Mouse (Mus musculus) lung, adult 2 months (tissue): ENCODE results near the gene Mcrip1. TPM values are rescaled to one million over a fixed set of nuclear protein-coding genes. Genes with fewer than 3 reads are reported as not detected.

Experiments
- DNase-seq: peaks from one replicate; pipeline ENCODE4 v3.0.0; 2022
- H3K4me1 ChIP-seq: fragments of 200-500 bp; 2 replicates; pipeline ENCODE4 v1.6.1; 2011; ENCODE audit warnings: low read length; ENCODE audit not compliant: control insufficient read depth, insufficient read depth
- H3K4me3 ChIP-seq: fragments of 200-500 bp; replicated peaks from 2 replicates; pipeline ENCODE3; 2011; ENCODE audit warnings: low read depth, mild to moderate bottlenecking, control low read depth, low read length; ENCODE audit errors: extremely low read depth
- CTCF ChIP-seq: fragments of 200-500 bp; IDR thresholded peaks from 2 replicates; pipeline ENCODE4 v1.5.1; 2011; ENCODE audit warnings: mild to moderate bottlenecking, low read length, control low read depth; ENCODE audit not compliant: insufficient read depth
- POLR2A ChIP-seq: fragments of 200-500 bp; IDR thresholded peaks from 2 replicates; pipeline ENCODE4 v1.6.1; 2011; ENCODE audit warnings: low read depth, mild to moderate bottlenecking, control low read depth, low read length, borderline replicate concordance; ENCODE audit errors: extremely low read depth
- WGBS: fragments of 180-500 bp; shearing (Covaris S2); methylation state at CpG from one replicate; pipeline ENCODE4 v1.1.7; 2018; 5-methylcytosine and 5-hydroxymethylcytosine counted together
- polyA plus RNA-seq: library from polyadenylated mRNA; depleted of rRNA; stranded (reverse); fragments of >200 nt; gene quantifications from 2 replicates; pipeline ENCODE4 v1.2.3, GENCODE M21; 2012

Mcrip1 gene
- polyA plus RNA-seq, 1 experiment, result 168 TPM

DNA sequence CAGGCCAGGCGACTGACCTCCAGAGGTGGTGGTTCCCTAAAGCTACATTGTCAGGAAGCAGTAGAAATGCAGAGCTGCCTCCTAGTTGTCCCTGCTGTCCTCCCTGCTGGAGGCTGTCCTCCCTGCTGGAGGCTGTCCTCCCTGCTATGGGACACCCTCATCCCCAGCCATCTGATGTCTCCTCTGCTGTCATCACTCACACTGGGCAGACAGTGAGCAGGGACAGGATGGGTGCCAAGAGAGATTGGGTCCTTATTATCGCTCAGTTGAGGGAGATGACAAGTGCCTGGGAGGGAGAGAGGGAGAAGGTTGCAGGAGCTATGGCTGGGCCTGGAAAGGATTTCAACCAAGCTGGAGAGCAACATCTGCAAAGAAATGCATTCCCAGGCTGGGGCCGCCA, 14.4 kb downstream of the Mcrip1 start:
- no peak for TF ChIP-seq CTCF
- no peak for TF ChIP-seq POLR2A
- Histone ChIP-seq H3K4me3 (no peak overlapping the region), H3K4me1 (peaks cover 18% of the 10 kb centered on the region)
- no peak for DNase-seq
- WGBS, result 74% methylated on average over 3 of the region's 3 CpGs

DNA sequence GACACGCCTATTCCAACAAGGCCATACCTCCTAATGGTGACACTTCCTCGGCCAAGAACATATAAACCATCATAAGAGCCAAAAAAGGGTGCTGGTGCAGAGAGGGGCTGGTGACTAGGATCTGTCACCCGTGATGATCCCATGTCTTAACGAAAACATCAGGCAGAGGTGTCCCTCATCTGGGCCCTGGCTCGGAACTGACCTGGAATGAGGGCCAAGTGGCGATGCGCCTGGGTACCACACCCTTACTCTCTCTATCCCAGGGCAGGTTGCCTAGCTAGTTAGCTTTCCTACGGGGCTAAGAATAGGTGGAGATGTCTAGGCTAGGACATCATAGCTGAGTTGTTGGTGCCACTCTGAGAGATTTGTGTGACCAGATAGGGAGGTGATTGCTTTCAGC, 15.4 kb downstream of the Mcrip1 start:
- no peak for TF ChIP-seq POLR2A
- peaks cover 8% of the 10 kb centered on the region for H3K4me1 ChIP-seq
- no peak overlapping the region for H3K4me3 ChIP-seq
- DNase-seq, result no peak
- 82% methylated on average over 8 of the region's 8 CpGs for WGBS

DNA sequence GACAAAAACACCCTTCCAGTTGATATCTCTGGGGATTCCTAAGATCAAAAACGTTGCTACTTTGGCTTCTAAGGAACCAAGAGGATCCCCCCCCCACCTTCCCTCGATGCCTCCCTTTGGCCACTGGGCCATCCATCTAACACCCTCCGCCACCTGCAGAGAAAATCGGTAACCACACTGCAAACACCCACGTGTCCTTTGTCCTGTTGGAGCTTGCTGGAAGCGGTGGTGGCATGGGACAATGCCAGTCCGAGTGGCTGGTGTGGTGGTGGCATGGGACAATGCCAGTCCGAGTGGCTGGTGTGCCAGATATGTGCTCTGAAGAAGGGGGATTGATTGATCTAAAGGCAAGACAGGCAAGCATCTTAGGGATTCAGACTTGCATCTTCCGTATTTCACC, 17.9 kb downstream of the Mcrip1 start:
- no peak for TF ChIP-seq POLR2A
- TF ChIP-seq CTCF, result no peak
- no peak for DNase-seq
- peaks cover 4% of the 10 kb centered on the region; the same call in 1 of the 2 replicates for H3K4me1 ChIP-seq
- H3K4me3 ChIP-seq, result no peak overlapping the region
- WGBS, result 24% methylated on average over 9 of the region's 9 CpGs

DNA sequence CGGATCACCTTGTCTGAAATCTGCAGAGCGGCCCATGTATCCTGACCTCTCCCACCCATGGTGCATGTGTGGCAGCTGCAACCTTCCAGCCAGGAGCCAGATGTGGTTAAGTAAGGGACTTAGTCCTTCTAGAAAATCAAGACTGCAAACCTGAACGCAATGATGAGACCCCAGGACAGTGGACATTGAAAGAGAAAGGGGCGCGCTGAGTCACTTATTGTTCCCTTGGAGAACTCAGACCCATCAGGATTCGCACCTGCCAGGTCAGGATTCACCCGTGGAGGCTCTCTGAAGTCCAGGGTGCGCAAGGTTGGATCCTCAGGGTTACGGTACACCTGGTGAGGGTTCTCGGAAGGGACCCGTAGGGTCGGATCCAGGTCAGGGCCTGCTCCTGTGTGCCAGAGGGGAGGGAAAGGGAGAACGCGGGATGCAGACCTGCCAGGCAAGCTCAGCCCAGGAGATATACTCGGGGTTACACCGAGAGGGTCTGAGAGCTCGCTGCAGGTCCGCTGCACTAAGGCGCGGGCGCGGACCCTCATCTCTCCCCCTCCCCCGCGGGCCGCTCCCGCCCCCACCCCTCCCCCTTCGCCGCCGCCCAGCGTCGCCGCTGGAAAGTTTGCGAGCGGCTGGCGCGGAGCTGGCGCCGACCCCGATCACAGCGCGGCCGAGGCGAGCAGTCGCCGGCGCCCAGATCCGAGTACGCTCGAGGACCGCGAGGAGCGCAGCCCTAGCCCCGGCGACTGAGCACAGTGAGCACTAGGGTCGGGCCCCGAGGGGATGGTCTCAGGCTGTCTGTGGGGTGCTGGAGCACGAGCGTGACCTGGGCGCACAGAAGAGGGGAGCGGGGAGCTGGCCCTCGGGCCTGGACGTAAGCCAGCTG, 19.2 kb downstream of the Mcrip1 start, which contains the start of gene Gcgr:
Gene Gcgr, plus strand, starts transcription at position 615 of the 880 bp plus-strand sequence.
- no peak within 1 kb of the TSS for H3K4me3 ChIP-seq
- DNase-seq, result no peak
- TF ChIP-seq POLR2A, result no peak
- no peak for TF ChIP-seq CTCF
- 10% methylated on average over 58 of the region's 62 CpGs for WGBS
- peaks cover 4% of the 10 kb centered on the region; the same call in 1 of the 2 replicates for H3K4me1 ChIP-seq

DNA sequence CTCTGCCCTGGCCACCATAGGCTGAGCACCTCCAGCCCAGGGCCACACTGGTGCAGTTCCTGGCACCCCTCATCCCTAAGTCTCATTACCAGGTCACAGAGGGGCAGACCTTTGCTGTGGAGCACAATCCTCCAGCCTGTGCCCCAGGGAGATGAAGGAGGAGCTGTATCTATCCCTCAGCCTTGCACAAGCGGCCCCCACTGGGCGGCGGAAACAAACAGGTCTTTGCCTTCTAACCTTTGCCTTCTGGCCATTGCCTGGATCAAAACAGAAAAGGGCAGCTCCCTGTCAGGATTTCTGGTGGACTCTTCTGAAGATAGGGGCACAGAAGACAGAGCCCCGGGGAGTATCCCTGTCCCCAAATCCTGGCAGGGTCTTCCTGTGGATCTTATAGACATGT, 20.6 kb downstream of the Mcrip1 start:
- Histone ChIP-seq H3K4me1 (peaks cover 4% of the 10 kb centered on the region; the same call in 1 of the 2 replicates), H3K4me3 (no peak overlapping the region)
- TF ChIP-seq CTCF (no peak), POLR2A (no peak)
- 65% methylated on average over 4 of the region's 4 CpGs for WGBS
- DNase-seq, result no peak

DNA sequence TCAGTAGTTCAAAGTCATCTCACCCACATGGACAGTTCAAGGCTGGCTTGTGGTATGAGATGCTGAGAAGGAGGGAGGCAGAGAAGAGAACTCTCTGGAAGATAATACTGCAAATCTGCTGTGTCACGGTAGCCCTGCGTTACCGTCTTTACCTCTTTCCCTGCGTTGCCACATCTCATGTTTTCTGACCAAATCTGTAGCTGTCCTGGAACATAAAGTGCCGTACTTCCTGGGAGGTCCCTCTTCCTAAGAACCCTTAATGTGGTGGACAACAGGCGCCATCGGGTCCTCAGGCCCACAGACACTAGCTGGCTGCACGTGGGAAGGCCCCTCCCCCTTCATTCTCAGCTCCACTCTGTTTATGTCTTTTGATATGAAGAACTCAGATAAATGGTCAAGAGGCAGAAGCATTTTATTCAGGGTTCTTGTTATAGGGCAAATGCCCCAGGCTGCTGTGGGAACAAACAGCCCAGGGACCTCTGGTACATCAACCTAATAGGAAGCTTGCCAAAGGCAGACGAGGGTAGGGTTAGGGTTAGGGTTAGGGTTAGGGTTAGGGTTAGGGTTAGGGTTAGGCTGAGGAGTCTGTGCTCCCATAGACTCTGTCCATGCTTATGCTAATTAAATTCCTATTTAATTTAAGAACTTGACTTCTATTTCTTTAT, 21.7 kb downstream of the Mcrip1 start:
- Histone ChIP-seq H3K4me1 (peaks cover 4% of the 10 kb centered on the region; the same call in 1 of the 2 replicates), H3K4me3 (no peak overlapping the region)
- no peak for DNase-seq
- 47% methylated on average over 9 of the region's 9 CpGs for WGBS
- no peak for TF ChIP-seq CTCF
- TF ChIP-seq POLR2A, result no peak

DNA sequence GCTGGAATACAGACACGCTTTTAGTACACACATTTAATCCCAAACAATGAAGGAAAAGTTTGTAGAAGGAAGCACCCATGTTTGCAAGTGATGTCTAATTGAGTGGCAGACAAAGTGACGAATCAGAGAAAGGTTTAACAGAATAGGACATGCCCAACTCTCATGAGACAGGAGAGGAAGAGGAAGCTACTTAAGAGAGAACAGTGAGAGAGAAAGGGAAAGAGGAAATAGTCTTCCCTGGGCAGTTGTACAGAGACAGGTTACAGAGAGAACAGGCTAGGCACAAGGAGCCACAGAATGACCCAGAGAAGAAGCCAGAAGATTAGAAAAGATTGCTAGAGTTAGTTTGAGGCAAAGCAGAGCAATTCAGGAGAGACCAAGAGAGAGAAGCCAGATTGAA, 23.6 kb downstream of the Mcrip1 start:
- Histone ChIP-seq H3K4me1 (peaks cover 4% of the 10 kb centered on the region; the same call in 1 of the 2 replicates), H3K4me3 (no peak overlapping the region)
- no peak for TF ChIP-seq POLR2A
- no peak for TF ChIP-seq CTCF
- 79% methylated on average over 2 of the region's 2 CpGs for WGBS
- DNase-seq, result no peak

DNA sequence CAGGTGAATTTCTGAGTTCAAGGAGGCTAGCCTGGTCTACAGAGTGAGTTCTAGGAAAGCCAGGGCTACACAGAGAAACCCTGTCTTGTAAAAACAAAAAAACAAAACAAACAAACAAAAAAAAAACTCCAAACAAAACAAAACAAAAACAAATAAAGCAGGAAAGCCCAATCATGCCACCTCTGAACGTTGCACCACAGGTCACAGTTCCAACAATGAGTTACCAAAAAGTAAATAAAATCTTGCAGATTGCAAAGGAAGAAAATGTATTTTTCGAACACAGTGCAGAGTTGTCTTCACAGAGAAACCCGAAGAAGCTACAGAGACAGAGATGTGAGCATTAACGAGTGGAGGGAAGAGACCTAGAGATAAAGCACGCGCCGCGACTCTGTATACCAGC, 26.9 kb downstream of the Mcrip1 start:
- TF ChIP-seq CTCF (no peak), POLR2A (no peak)
- Histone ChIP-seq H3K4me3 (no peak overlapping the region), H3K4me1 (peaks cover 4% of the 10 kb centered on the region; the same call in 1 of the 2 replicates)
- WGBS, result 80% methylated on average over 8 of the region's 8 CpGs
- DNase-seq, result no peak

DNA sequence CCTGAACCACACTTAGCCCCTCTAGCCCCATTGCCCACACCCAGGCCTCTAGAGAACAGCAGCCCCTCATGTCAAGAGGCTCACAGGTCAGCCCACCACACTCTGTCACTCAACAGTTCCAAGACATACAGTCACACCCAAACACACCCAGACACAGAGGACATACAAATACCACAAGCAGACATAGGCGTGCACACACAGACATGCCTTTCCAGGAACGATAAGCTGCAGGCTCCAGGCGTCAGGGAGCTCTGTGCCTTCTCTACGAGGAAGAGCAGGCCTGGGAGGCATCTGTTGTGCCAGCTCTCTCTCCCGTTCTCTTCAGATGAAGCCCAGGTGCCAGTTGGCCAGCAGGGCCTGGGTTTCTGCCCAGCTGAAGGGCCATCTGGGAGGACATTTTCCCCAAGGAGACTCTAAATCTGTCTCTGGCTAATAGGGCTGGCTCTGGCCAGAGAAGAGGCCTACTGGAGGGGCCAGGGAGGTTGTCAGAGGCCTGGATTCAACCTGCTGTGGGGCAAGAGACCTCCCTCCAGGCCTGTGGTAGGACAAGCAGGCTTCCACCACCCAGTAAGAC, 28.5 kb downstream of the Mcrip1 start:
- WGBS, result 73% methylated on average over 5 of the region's 5 CpGs
- Histone ChIP-seq H3K4me3 (no peak overlapping the region), H3K4me1 (peaks cover 4% of the 10 kb centered on the region; the same call in 1 of the 2 replicates)
- DNase-seq, result no peak
- TF ChIP-seq POLR2A (no peak), CTCF (no peak)

DNA sequence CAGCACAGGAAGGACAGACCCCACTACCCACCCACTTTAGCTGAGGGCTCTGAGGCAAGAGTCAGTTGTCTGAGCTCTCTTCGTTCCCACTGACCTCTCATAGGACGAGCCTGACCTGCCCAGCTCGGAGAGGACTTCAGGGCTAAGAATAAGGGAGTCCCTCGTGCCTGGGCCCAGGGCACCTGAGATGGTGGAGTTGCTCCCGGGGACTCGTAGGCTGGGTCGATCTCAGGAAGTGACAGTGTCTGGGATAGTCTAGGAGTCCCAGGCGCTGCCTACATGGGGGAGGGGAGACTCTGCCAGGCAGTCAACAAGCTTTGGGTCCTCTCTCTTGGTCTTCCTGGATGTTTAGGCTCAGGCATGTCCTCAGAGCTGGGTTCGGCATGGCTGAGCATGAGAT, 29.0 kb downstream of the Mcrip1 start:
- no peak for DNase-seq
- no peak overlapping the region for H3K4me3 ChIP-seq
- H3K4me1 ChIP-seq, result peaks cover 4% of the 10 kb centered on the region
- TF ChIP-seq CTCF, result no peak
- no peak for TF ChIP-seq POLR2A
- 76% methylated on average over 9 of the region's 9 CpGs for WGBS
